Mouse (Mus musculus) heart, postnatal 36 days (tissue): ENCODE results near the gene Ncbp1. TPM values are rescaled to one million over a fixed set of nuclear protein-coding genes. Genes with fewer than 3 reads are reported as not detected.

Experiments used
- DNase-seq, 2 experiments: peaks; one replicate each; pipeline ENCODE4 v3.0.0; 2021 to 2022
- intact Hi-C: fragments of 180-260 bp; cut with DNase I; formaldehyde crosslinking; loops from one replicate; pipeline ENCODE4 v1.15.1; 2025
- total RNA-seq, 2 experiments: library from RNA; stranded (reverse); gene quantifications; 2 replicates each; pipeline ENCODE4 v1.2.3; 2021

Ncbp1 gene
- total RNA-seq, 2 experiments from 2014 or later = 19.3 to 19.7 TPM

DNA sequence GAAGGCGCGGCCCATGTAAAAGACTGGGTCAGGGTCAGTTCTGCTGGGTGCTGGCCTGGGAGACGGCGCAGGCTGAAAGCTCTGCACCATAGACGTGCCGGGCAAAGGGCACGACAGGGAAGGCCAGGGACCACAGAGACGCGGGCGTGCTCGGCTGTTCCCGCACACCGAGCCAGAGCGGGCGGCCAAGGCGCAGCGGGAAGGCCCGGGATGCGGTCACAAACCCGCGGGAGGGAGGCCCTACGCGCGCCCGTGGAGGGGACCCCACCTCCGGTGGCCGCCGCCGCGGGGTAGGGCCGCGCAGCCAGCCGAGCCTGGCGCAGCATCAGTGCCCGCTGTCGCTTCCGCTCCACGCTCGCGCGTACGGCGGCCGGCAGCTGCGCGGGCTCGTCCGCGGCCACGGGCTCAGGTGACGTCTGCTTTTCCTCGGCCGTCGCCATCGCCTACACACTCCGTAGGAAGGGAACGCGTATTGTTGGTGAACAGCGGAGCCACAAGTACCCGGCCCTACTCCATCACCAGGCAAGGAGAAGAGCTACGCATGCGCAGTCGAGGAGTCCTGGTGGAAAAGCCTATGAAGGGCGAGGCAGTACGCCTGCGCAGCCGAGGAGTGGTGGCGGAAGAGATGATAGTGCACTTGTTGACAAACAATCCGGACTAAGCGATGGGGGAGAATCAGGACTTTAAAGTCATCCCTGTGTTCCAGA lies 57.5 kb downstream of the Ncbp1 start, which contains the start of gene Xpa:
Gene Xpa, minus strand, starts transcription at position 531 of the 707 bp plus-strand sequence.
- intact Hi-C loops = loop anchor here (10.0 kb wide), 1 partner anchor 289 kb away; the partner anchor contains the start of gene Nans
- peak; percentile 90 to 93 for DNase-seq

DNA sequence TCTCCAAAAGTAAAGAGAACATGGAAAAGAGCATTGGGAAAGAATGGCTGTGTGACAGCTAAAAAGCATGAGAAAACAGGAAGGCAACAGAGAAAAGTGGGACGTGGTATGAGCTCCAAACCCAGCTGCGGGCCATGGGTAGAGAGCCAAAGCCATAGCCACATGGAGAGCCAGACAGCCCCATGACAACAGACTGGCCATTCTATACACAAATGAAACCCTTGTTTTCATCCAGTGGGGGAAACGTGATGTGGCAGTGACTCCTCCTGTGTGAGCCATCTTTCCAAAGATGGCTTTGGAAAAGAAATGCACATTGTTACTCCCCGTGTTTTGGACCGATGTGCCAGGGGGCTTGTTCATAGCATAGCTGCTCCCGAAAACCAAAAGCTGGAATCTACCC lies 58.1 kb downstream of the Ncbp1 start:
- DNase-seq = no peak
- intact Hi-C loops = loop anchor here (10.0 kb wide), 1 partner anchor 288 kb away; the partner anchor contains the start of gene Nans

DNA sequence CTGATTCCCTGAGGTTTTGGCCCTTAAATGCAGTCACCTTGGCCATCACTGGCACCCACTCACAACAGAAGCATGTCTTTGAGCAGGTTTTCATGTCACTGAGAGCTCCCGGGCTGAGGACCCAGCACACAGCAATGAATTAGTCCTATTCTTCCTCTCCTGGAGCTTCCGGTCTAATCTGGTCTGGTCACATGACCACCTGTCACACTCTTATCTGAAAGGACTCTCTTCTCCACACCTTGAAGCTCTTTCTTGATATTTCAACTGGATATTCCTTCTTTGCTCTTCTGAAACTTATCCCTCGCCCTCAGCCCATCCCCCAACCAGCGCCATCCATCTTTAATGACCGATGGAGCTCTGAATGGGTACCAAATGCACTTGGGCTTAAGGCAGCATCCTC lies 59.7 kb downstream of the Ncbp1 start:
- no peak for DNase-seq
- intact Hi-C loops = loop anchor here (10.0 kb wide), 1 partner anchor 287 kb away; the partner anchor contains the start of gene Nans

DNA sequence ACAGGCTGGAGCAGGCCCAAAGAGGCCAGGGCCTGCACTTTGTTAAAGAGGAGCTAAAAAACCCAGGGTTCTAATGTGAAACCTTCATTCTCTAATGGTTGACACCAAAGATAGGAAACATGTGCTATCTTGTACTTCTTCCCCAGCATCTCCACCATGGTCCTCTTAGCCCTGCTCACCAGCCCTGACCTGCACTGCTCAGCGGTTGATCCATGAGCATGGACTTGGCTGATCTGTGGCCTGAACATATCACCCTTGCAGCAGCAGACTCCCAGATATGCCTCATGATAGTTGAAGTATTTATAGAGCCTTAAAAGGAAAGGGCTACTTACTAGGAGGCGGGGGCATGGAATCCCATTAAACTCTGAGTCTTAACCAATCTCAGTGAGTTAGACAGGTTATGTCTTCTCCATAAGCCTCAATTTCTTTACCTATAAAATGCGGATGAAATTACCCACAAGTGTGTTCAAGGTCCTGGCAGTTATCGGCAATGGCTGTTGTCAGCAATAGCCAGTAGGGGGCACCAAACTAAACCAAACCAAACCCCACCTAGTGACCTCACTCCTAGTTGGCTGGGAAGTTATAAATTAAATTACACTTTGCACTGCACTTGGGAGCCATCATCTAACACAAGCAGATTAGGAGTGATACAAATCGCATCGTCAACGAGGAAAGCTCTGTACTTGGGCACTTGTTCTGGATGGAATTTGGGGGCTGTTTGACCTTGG lies 63.6 kb downstream of the Ncbp1 start:
- intact Hi-C loops = loop anchor here (1.0 to 10.0 kb wide), 4 partner anchors 103 to 250 kb away; partner anchors contain the start of genes Anp32b and Foxe1
- peak; percentile 64 to 69 for DNase-seq

DNA sequence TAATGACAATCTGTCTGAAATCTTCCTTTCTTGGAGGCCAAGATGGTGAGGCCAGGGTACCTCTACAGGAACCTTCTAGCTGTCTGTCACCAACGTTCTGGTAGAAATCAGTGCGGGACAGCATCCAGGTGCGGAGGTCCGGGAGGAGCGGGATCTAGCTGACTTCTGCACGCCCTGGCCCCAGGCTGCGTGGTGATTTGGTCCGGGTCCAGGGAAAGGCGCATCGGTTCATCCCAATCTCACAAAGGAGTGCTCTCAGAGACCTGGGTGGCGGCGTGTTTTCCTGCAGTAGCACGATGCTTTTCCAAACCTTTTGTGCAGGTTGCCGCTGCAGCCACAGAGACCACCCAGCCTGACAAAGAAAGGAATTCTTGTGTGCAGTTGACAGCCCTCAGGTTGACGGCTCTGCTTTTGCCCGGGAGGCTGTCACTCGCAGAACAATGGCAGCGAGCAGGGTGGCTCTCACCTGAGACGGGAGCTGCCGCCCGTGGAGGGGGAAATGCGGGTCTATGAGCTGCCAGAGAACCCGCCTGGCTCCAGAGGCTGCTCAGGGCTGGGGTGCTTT lies 64.2 kb downstream of the Ncbp1 start:
- intact Hi-C loops = loop anchor here (1.0 to 10.0 kb wide), 4 partner anchors 102 to 250 kb away; partner anchors contain the start of genes Anp32b and Foxe1
- DNase-seq = no peak

DNA sequence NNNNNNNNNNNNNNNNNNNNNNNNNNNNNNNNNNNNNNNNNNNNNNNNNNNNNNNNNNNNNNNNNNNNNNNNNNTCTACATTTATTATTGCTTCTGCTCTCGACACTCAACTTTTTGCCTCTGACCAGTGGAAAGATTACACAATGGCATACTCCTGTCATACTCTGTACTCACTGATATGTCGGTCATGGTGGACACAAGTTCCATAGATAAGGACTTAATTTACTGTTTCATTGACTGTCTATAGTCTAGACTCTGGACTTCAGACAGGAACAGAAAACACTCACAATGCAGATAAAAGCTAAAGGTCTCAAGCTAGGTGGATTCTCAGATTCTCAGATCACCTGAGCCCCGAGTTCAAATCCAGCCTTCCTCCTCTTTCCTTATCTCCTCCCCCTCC lies 82.7 kb downstream of the Ncbp1 start:
- intact Hi-C loops = no loop called here
- no peak for DNase-seq

Other genes with a start within 250 kb of the Ncbp1 start
- not detected for gene Ccdc180, start 248.3 kb upstream of the Ncbp1 start, total RNA-seq
- gene Tdrd7, start 173.3 kb upstream of the Ncbp1 start, total RNA-seq = 10 to 100 TPM; 11.4 to 12.7 TPM
- gene Tmod1, start 99.7 kb upstream of the Ncbp1 start, total RNA-seq = 100 to 1,000 TPM; 272 to 278 TPM
- 10 to 100 TPM; 12.8 to 14.0 TPM for gene Tstd2, start 81 bp downstream of the Ncbp1 start, total RNA-seq
- gene Xpa, start 57.7 kb downstream of the Ncbp1 start, total RNA-seq = 1 to 10 TPM; 8.6 to 10.0 TPM
- not detected for gene Foxe1, start 205.0 kb downstream of the Ncbp1 start, total RNA-seq